Mouse (Mus musculus) cerebellum, adult 9-10 months (tissue): Measurements from ENCODE around the gene Insig2.

ENCODE experiments used
- DNase-seq: peaks from one replicate; pipeline ENCODE4 v3.0.0; 2022

Insig2 gene

DNA sequence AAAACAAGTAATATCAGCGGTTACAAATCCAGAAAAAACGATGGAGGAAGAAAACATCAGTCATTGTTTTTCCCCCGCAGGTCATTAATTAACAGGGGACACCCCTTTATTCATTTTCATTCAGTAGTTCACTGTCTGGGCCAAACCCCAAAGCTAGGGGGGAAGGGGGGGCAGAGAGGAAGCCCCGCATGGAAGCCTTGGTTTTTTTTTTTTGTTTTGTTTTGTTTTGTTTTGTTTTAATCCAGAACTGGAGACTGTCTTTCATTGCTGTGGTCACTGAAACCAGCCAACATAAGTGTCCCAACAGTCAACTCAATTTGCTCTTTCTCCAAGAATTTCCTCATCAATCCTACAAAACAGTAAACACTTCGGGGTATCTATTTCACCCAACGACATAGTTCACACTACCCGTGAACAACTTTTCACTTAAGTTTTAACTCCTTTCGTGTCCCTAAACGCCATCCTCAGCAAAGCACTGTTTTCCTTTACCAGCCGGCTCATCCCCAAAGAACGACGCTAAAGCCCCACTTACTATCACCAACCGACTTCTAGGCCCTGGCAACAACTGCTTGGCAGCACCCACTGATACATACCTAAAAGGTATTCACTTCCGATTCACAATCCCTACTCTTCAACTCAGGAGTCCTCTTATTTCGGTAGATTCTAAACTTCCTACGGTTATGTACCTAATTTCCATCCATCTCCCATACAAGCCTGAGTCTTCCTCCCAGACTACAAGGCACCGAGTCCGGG is 5.6 kb downstream of the Insig2 start:
- no peak for DNase-seq

GRCm38 (mm10) chr1:121323501-121323900 is 8.9 kb downstream of the Insig2 start:
- DNase-seq = no peak

DNA sequence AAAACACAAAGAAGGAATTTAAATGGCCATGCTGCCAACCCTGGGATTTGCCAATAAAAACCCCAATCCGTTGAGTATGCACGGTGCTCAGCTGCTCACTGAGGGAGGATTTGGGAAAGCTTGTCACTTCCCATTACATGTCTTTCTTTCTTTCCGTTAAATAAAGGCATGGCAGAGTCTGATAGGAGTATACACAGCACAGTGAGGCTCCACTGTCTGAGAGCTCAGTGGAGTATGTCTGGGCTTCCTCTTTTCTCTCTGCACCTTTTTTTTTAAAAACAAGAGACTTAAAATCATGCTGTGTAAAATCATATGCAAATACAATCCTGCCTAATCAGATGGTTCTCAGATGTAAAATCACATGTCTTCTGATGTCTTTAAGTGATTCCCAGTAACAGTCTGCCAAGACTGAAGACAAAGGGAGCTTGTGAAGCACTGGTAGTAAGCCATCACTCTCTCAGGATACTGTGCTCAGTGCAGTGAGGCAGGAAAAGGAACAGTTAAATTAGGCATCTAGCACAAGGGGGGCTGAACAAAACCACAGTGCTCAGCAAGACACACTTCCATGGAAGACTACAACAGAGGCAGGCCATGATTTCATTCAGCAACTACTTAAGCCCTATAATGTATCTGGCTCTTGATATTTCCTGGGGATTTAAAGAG is 17.5 kb downstream of the Insig2 start:
- no peak for DNase-seq

DNA sequence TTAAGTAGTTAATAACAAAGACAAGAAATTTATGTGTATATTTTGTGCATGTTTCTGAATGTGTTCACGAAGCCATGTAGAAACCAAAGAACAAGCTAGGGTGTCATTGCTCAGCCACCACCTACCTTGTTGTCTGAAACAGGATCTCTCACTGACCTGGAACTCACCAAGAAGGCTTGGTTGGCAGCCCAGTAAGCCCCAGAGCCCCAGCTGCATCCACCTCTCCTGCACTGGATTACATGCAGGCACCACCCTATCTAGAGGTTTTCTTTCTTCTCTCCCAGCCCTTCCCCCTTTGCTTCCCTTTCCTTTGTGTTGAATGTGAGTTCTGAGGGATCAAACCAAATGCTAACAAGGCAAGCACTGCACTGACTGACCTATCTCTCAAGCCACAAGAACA is 19.2 kb downstream of the Insig2 start:
- DNase-seq = no peak

- DNase-seq = no peak
These were observed 20.1 kb downstream of the Insig2 start for GRCm38 (mm10) chr1:121312326-121312725.

DNA sequence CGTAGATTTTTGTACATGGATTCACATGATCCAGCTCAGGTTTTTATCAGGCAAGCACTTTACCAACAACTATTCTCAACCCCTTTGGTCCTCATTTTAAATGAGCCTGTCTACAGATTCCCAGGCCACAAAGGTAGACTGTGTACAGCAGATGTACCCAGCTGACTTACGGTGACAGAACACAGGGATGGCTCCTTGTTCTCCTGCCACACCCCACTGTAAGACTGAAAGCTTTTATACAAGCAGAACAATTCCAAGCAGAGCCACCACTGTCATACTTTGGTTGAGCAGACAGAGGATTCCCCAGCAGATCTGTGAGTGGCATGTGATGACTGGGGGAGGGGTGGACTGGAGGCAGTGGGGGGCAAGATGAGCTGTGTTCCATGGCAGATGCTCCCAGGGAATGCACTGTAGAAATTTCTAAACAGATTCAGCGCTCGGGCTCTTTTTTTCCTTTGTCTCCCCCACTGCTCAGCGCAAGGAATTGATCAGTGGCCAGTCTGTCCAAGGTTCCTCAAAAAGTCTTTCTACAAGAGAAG is 35.6 kb downstream of the Insig2 start:
- no peak for DNase-seq

DNA sequence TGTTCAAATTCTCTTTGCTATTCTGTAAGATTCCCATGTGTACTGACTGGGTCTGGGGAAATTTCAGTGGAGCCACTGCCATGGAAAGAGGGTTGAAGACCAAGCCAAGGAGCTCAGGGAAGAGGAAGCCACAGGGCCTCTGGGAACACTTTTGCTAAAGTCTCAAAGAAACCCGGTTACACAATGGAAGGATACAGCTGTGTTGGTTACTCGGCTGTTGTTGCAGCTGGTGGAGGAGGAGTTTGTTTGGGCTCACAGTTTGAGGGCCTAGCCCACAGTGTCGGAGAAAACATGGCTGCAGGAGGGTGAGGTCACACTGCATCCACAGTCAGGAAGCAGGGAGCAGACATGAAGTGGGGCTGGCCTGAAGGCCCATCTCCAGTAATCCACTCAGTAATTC is 38.8 kb downstream of the Insig2 start:
- no peak for DNase-seq

GRCm38 (mm10) chr1:121290841-121291240 is 41.5 kb downstream of the Insig2 start:
- DNase-seq = no peak

DNA sequence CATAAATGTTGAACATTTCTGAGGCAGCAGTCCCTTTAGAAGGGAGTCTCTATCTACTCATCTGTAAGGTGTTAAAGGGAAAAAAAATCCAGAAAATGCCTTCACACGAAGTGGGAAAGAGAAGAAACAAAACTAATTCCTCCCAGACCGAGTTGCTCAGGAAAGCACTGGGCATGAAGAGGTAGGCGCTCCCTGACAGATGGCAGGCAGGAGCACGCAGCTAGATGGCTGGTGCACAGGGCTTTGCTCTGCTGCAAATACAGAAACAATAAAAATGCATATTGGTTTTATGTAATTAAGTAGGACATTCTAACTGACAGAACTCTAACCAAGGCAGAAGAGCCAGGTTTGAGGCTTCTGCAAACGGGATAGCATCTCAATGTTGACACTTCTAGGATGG is 42.0 kb downstream of the Insig2 start:
- no peak for DNase-seq

GRCm38 (mm10) chr1:121284197-121284596 is 48.2 kb downstream of the Insig2 start:
- DNase-seq = no peak

DNA sequence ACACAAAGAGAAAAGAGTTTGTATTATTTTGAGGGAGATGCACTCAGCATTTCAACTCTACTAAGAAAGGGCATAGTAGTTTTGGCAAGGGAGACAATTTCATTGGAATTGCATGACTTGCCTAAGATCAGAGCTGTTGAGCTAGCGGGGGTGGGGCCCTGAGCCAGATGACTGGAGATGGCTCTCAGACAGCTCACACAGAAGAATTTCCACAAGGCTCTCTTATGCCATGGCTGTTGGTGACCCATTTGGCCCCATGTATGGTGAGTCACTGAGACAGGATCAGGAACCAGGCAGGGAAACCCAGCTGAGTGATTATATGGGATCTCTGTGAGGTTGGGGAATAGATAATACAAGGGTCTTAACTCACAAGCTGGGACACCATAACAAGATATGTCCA is 51.9 kb downstream of the Insig2 start:
- DNase-seq = no peak

DNA sequence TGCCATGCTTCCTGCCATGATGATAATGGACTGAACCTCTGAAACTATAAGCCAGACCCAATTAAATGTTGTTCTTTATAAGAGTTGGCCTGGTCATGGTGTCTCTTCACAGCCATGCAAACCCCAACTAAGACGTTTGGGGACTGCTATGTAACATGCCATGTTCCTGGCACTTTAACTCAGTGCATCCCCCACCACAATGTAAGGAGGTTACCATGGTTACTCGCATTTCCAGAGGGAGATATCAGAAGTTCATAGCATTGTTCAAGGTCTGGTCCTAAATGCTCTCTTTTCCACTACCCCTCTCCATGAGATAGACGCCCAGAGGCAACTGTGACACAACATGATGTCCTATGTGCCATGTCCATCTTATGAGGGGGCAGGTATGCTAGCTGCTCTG is 54.0 kb downstream of the Insig2 start:
- no peak for DNase-seq

DNA sequence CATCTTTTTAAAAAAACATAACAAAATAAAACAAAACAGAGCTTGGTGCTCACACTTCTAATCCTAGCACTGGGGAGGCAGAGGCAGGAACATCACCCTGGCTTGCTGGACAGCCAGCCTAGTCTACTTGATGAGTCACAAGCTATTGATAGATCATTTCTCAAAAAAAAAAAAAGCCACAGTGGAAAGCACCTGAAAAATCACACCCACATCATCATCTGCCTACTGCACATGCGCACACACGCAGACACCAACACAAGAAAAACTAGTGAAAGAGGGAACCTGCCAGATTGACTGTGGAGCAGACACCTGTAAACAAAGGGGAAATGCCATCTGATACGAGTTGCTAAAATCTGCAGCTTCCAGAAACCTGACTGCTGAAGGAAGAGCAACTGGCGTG is 54.9 kb downstream of the Insig2 start:
- DNase-seq = no peak

- no peak for DNase-seq
These were observed 56.4 kb downstream of the Insig2 start for GRCm38 (mm10) chr1:121275961-121276506.

- DNase-seq = no peak
These were observed 72.1 kb downstream of the Insig2 start for GRCm38 (mm10) chr1:121260171-121260741.
